Mouse (Mus musculus): Measurements from ENCODE around the gene Uck1. TPM values are rescaled to one million over a fixed set of nuclear protein-coding genes. Genes with fewer than 3 reads are reported as not detected.

The Uck1 gene
- polyA plus RNA-seq, 1 experiment from 2014 or later, result 74.1 TPM

DNA sequence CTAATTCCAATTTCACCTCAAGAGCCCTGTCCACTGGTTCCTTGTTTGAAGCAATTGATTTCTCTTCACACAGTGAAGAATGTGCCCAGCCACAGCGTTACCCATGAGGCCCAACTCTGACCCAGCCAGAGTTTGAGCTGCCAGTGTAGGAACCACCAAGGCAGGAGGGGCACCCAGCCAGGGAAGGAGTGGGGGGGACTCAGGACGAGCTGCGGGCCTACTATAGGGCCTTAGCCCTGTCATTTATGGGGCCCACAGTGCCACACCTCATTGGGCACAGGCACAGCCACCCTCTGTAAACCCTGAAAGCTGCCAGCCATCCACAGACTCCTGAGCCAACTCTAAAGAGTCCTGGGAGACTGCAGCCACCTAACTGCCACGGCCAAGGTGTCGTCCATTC is 5.4 kb downstream of the Uck1 start:
- no peak for ATAC-seq

DNA sequence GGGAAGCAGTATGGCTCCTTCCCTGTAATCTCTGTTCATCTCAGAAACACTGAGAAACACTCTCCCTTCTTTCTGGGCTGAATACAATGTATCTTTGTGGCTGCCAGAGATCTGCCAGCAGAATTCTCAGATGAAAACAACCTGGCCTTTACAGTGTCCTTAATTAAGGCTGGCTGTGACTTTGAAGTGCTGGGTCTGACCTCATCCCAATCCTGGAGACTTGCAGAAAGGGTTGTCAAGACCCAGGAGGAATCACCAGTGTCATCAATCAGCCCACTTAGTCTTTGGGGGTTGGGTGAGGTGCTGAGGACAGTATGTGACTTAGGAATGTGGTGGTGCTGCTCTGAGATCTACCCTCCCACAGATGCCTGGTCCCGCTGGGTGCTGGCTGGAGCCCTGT is 6.6 kb downstream of the Uck1 start:
- no peak overlapping the region for H3K9ac ChIP-seq (ENCODE audit: low read depth, low read length)
- no peaks in the 10 kb centered on the region; the same call in 1 of the 2 replicates for H3K4me1 ChIP-seq (replicated peaks; ENCODE audit: control insufficient read depth, insufficient read depth, low read length)
- H3K4me2 ChIP-seq (replicated peaks; ENCODE audit: low read depth), result no peak overlapping the region
- H3K27me3 ChIP-seq (replicated peaks; ENCODE audit: control insufficient read depth, insufficient read depth, low read length), result no peaks in the 10 kb centered on the region
- 0 out of 2 replicates have a peak overlapping the region, but pooled peaks have one; percentile 35 for H3K27ac ChIP-seq (ENCODE audit: low read depth, low read length)
- TF ChIP-seq CTCF (IDR thresholded peaks at IDR 0.05; ENCODE audit: low read depth), result no peak
- WGBS, result 94% methylated on average over 1 of the region's 1 CpGs
- H3K9me3 ChIP-seq (ENCODE audit: control insufficient read depth), result no peaks in the 10 kb centered on the region
- H3K36me3 ChIP-seq (ENCODE audit: control insufficient read depth, insufficient read depth), result peaks cover 87% of the 10 kb centered on the region
- no peak for ATAC-seq
- H3K4me3 ChIP-seq (ENCODE audit: low read depth, low read length), result no peak overlapping the region

More for the DNA sequence above, 5.4 kb downstream of the Uck1 start:
- 67% methylated on average over 5 of the region's 5 CpGs for WGBS
- Histone ChIP-seq H3K36me3 (ENCODE audit: control insufficient read depth, insufficient read depth) (peaks cover 80% of the 10 kb centered on the region), H3K27me3 (replicated peaks; ENCODE audit: control insufficient read depth, insufficient read depth, low read length) (no peaks in the 10 kb centered on the region), H3K27ac (ENCODE audit: low read depth, low read length) (no peak overlapping the region), H3K9ac (ENCODE audit: low read depth, low read length) (no peak overlapping the region), H3K4me1 (replicated peaks; ENCODE audit: control insufficient read depth, insufficient read depth, low read length) (peaks cover 3% of the 10 kb centered on the region; the same call in 1 of the 2 replicates), H3K4me3 (ENCODE audit: low read depth, low read length) (no peak overlapping the region), H3K9me3 (ENCODE audit: control insufficient read depth) (no peaks in the 10 kb centered on the region), H3K4me2 (replicated peaks; ENCODE audit: low read depth) (no peak overlapping the region)
- TF ChIP-seq CTCF (IDR thresholded peaks at IDR 0.05; ENCODE audit: low read depth), result no peak

DNA sequence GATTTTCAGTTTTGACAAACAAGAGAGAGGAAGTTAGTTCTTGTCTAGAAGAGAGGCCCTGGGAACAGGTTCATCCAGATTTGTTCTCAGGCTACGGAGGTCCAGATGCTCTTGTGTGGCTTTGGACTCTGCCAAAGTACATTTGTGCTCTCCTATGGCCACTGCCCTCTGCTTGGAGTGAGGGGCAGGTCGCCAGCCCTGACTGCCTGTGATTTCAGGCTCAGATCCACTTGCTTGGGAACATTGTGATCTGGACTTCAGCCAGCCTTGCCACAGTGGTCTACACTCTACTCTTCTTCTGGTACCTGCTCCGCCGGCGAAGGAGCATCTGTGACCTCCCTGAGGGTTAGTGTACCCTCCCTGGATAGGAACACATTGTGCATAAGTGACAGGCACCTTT is 7.3 kb downstream of the Uck1 start:
- H3K9ac ChIP-seq (ENCODE audit: low read depth, low read length), result no peak overlapping the region
- peaks cover 88% of the 10 kb centered on the region for H3K36me3 ChIP-seq (ENCODE audit: control insufficient read depth, insufficient read depth)

DNA sequence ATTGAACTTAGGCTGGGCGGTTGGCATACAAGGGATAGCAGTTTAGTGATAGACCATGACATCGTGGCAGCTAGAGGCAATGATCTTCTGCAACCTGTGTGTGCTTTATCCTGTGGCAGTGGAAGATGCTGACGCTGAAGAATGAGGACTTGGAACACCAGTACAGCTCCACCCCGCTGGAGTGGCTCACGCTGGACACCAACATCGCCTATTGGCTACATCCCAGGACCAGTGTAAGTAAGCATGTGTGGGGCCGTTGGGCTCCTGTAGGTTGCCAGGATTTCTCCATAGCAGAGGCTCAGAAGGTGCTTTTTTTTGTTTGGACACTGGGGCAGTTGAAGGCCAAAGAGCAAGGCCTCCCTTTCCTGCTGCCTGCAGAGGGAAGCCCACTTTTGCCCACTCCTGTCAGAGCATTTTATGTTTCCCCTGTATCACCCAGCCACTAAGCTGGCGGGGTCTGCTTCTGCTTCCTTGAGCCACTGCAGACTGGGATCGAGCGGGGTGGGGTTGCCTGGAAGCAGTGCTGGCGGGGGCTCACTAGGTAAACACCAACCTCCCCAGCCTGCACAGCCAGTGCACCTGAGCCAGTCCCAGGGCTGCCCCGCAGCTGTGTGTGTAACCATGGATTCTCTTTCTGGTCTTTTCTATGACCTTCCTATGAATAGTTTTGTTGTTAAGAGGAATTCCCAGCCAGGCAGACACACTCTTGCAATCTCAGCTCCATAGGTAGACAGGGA is 8.0 kb downstream of the Uck1 start:
- Histone ChIP-seq H3K27me3 (replicated peaks; ENCODE audit: control insufficient read depth, insufficient read depth, low read length) (no peaks in the 10 kb centered on the region), H3K27ac (ENCODE audit: low read depth, low read length) (no peak overlapping the region), H3K4me2 (replicated peaks; ENCODE audit: low read depth) (no peak overlapping the region), H3K4me3 (ENCODE audit: low read depth, low read length) (no peak overlapping the region), H3K36me3 (ENCODE audit: control insufficient read depth, insufficient read depth) (peaks cover 88% of the 10 kb centered on the region), H3K9me3 (ENCODE audit: control insufficient read depth) (no peaks in the 10 kb centered on the region), H3K4me1 (replicated peaks; ENCODE audit: control insufficient read depth, insufficient read depth, low read length) (no peaks in the 10 kb centered on the region; the same call in 1 of the 2 replicates), H3K9ac (ENCODE audit: low read depth, low read length) (no peak overlapping the region)
- WGBS, result 71% methylated on average over 12 of the region's 12 CpGs
- ATAC-seq, result no peak
- TF ChIP-seq CTCF (IDR thresholded peaks at IDR 0.05; ENCODE audit: low read depth), result no peak

More for the DNA sequence above, 7.3 kb downstream of the Uck1 start:
- no peak overlapping the region for H3K27ac ChIP-seq (ENCODE audit: low read depth, low read length)
- no peaks in the 10 kb centered on the region for H3K27me3 ChIP-seq (replicated peaks; ENCODE audit: control insufficient read depth, insufficient read depth, low read length)
- 82% methylated on average over 5 of the region's 5 CpGs for WGBS
- no peaks in the 10 kb centered on the region for H3K9me3 ChIP-seq (ENCODE audit: control insufficient read depth)
- H3K4me3 ChIP-seq (ENCODE audit: low read depth, low read length), result no peak overlapping the region
- no peaks in the 10 kb centered on the region; the same call in 1 of the 2 replicates for H3K4me1 ChIP-seq (replicated peaks; ENCODE audit: control insufficient read depth, insufficient read depth, low read length)
- no peak overlapping the region for H3K4me2 ChIP-seq (replicated peaks; ENCODE audit: low read depth)
- ATAC-seq, result no peak
- no peak for TF ChIP-seq CTCF (IDR thresholded peaks at IDR 0.05; ENCODE audit: low read depth)

DNA sequence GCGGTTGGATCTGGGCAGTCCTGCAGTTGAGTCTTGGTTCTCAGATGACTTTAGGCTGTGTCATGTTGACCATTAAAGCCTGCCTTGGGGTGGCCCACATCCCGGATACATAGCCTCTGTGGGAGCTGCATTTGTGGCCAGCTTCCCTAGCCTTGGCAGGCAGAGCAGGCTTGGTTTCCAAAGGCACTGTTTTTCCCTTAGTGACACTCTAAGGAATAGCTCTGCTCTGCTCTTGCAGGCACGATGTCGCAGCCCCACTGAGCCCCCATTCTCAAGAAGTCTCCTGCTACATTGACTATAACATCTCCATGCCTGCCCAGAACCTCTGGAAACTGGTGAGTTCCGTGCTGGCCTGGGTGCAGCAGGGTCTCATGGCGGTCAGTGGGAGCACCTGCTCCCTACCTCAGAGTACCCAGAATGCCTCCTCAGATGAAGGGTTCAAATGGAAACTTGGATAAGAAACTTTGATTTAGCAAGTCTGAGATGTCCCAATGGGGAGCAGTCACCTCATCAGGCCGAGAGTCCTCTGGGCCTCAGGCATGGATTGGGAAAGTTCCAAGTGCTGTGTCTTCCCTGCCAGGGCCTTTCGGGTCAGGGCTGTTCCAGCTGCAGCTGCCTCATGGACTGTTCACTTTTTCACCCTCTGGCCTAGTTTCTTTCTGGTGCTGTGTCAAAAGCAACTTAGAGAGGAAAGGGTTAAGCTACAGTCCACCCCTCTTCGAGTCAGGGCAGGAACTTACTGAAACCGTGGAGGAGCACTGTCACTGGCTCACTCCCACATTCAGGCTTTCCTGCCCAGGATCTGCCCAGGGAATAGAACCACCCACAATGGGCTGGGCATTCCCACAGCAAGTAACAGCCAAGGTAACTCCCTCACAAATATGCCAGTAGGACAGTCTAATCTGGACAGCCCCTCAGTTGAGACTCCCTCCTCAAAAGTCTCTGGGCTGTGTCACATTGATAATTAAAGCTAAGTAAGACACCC is 11.3 kb downstream of the Uck1 start:
- Histone ChIP-seq H3K4me1 (replicated peaks; ENCODE audit: control insufficient read depth, insufficient read depth, low read length) (no peaks in the 10 kb centered on the region), H3K4me3 (ENCODE audit: low read depth, low read length) (no peak overlapping the region), H3K27ac (ENCODE audit: low read depth, low read length) (no peak overlapping the region), H3K4me2 (replicated peaks; ENCODE audit: low read depth) (no peak overlapping the region), H3K27me3 (replicated peaks; ENCODE audit: control insufficient read depth, insufficient read depth, low read length) (no peaks in the 10 kb centered on the region), H3K36me3 (ENCODE audit: control insufficient read depth, insufficient read depth) (peaks cover 94% of the 10 kb centered on the region), H3K9me3 (ENCODE audit: control insufficient read depth) (no peaks in the 10 kb centered on the region), H3K9ac (ENCODE audit: low read depth, low read length) (no peak overlapping the region)
- TF ChIP-seq CTCF (IDR thresholded peaks at IDR 0.05; ENCODE audit: low read depth), result no peak
- WGBS, result 79% methylated on average over 10 of the region's 10 CpGs
- no peak for ATAC-seq

DNA sequence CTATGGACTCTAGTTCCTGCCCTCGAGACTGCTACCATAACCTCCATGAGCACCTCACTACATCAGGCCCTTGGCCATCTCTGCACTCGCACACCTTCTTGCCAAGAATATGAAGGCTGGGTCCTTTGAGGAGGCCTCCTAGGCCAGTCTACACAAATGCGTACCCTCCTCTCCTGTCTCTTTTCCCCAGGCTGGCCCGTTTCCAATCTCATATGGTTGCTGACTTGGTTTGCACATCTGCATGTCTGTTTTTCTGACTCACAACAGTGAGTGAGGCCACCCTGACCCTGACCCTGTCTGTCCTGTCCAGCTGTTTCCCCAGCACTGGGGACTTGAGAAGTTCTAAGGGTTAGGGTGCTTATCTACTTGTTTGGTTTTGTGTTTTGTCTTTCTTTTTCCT is 13.2 kb downstream of the Uck1 start:
- no peak for TF ChIP-seq CTCF (IDR thresholded peaks at IDR 0.05; ENCODE audit: low read depth)
- H3K4me2 ChIP-seq (replicated peaks; ENCODE audit: low read depth), result no peak overlapping the region
- WGBS, result 82% methylated on average over 4 of the region's 4 CpGs
- ATAC-seq, result no peak
- H3K4me1 ChIP-seq (replicated peaks; ENCODE audit: control insufficient read depth, insufficient read depth, low read length), result no peaks in the 10 kb centered on the region
- no peak overlapping the region for H3K9ac ChIP-seq (ENCODE audit: low read depth, low read length)
- no peaks in the 10 kb centered on the region for H3K9me3 ChIP-seq (ENCODE audit: control insufficient read depth)
- no peaks in the 10 kb centered on the region for H3K27me3 ChIP-seq (replicated peaks; ENCODE audit: control insufficient read depth, insufficient read depth, low read length)
- no peak overlapping the region for H3K27ac ChIP-seq (ENCODE audit: low read depth, low read length)
- H3K36me3 ChIP-seq (ENCODE audit: control insufficient read depth, insufficient read depth), result peaks cover 78% of the 10 kb centered on the region
- no peak overlapping the region for H3K4me3 ChIP-seq (ENCODE audit: low read depth, low read length)
